Mouse (Mus musculus): Measurements from ENCODE around the gene Vav3.

GRCm38 (mm10) chr3:109302059-109302458 is 38.4 kb upstream of the Vav3 start:
- no peak for TF ChIP-seq CTCF (IDR thresholded peaks at IDR 0.05; ENCODE audit: control insufficient read depth, insufficient read depth, insufficient read length)
- TF ChIP-seq MAX (IDR thresholded peaks at IDR 0.05) = no peak
- no peak for TF ChIP-seq MYOG (IDR thresholded peaks at IDR 0.05; ENCODE audit: control insufficient read depth, extremely low read depth, insufficient read length)
- TF ChIP-seq CEBPB (IDR thresholded peaks at IDR 0.05; ENCODE audit: low read depth) = no peak
- TF ChIP-seq MYOD1 (IDR thresholded peaks at IDR 0.05; ENCODE audit: control insufficient read depth, insufficient read length, low read depth) = no peak
- no peak for TF ChIP-seq FOSL1 (IDR thresholded peaks at IDR 0.05; ENCODE audit: insufficient read depth, low read length, poor library complexity, severe bottlenecking)

Measured in C2C12 (cell line).